Mouse (Mus musculus): ENCODE measurements around the gene Cyp20a1. TPM values are rescaled to one million over a fixed set of nuclear protein-coding genes. Genes with fewer than 3 reads are reported as not detected.
A peak's percentile ranks its signal among the peaks of the same experiment; 100 is the strongest.

Gene Cyp20a1
- polyA plus RNA-seq (2014; fragmentation: Nextera tagmentation; extraction: Ambion mirVana) = 19.0 and 24.5 TPM in 2 replicates

DNA sequence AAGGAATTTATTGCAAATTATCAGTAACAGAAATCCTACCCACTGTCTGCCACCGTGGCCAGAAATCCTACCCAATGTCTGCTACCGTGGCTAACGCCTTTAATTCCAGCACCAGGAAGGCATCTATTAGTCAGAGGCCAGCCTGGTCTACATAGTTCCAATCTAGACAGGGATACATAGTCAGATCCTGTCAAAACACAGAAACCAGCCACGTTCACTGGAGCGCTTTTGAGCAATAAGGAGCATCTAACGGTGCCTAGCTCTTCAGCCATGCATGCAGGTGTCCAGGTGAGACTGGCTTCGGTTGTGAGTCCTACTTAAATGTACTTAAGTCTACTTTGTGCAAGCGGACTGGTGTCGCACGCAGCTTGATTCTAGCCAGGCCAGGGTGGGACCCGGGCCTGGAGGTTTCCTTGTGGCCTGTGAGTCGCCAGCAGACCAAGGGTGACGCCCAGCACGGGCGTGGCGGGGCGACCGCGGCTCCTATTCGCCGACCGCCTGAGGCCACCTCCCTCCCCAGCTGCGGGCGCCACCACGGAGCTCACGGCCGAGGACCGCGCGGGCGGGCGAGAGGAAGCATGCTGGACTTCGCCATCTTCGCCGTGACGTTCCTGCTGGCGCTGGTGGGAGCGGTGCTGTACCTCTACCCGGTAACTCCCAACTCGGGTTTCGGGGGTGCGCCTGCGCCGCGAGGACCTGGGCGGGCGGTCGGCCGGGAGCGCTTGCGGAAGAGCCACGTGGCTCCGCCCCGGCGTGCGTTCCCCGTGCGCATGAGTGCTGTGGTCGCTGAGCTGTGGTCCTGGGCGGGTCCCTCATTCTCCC is at the start of gene Cyp20a1:
Cyp20a1 (plus strand) TSS at position 516 of the 822 bp plus-strand sequence.
- H3K4me2 ChIP-seq (replicated peaks; ENCODE audit: low read depth, low read length) = peak within 1 kb of the TSS; percentile 72
- H3K9ac ChIP-seq (replicated peaks; ENCODE audit: low read depth, low read length) = peak within 1 kb of the TSS; percentile 49
- WGBS = 2% methylated on average over 60 of the region's 60 CpGs
- no peaks in the 10 kb centered on the region for H3K4me1 ChIP-seq (ENCODE audit: control insufficient read depth, insufficient read depth, low read length)
- H3K27me3 ChIP-seq (ENCODE audit: control insufficient read depth, insufficient read depth, low read length) = no peaks in the 10 kb centered on the region
- ATAC-seq (ENCODE audit: insufficient number of reproducible peaks, insufficient read depth, low FRiP score, low read depth) = peak; percentile 98
- peak within 1 kb of the TSS; percentile 95 for H3K27ac ChIP-seq (ENCODE audit: low read length)
- H3K9me3 ChIP-seq (ENCODE audit: control insufficient read depth, low read depth, low read length) = no peaks in the 10 kb centered on the region
- 0 out of 2 replicates have a peak, but pooled peaks cover 7% of the 10 kb centered on the region for H3K36me3 ChIP-seq (ENCODE audit: control insufficient read depth, insufficient read depth, low read length)
- peak within 1 kb of the TSS; percentile 61 for H3K4me3 ChIP-seq (ENCODE audit: low read depth, low read length)

DNA sequence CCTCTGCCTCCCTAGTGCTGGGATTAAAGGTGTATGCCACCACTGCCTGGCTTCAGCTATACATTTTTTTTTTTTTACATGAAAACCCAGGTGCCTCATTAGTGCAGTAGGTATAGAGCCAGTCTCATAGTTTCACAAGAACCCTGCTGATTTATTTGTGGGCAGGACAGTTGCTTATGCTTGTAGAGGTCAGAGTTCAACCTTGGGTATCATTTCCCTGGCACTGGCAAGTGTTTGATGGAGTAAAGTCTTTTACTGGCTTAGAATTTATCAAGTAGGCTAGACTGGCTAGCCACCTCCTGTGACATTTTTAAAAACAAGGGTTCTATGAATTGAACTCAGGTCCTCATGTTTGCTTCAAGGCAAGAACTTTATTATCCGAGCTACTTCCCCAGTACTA is 49.2 kb upstream of the Cyp20a1 start:
- 48% methylated on average over 1 of the region's 1 CpGs for WGBS
- Histone ChIP-seq H3K9me3 (ENCODE audit: control insufficient read depth, low read depth, low read length) (no peaks in the 10 kb centered on the region), H3K9ac (replicated peaks; ENCODE audit: low read depth, low read length) (no peak overlapping the region), H3K27me3 (ENCODE audit: control insufficient read depth, insufficient read depth, low read length) (no peaks in the 10 kb centered on the region), H3K27ac (ENCODE audit: low read length) (no peak overlapping the region), H3K36me3 (ENCODE audit: control insufficient read depth, insufficient read depth, low read length) (peaks cover 35% of the 10 kb centered on the region), H3K4me3 (ENCODE audit: low read depth, low read length) (no peak overlapping the region), H3K4me2 (replicated peaks; ENCODE audit: low read depth, low read length) (no peak overlapping the region), H3K4me1 (ENCODE audit: control insufficient read depth, insufficient read depth, low read length) (no peaks in the 10 kb centered on the region)
- no peak for ATAC-seq (ENCODE audit: insufficient number of reproducible peaks, insufficient read depth, low FRiP score, low read depth)

DNA sequence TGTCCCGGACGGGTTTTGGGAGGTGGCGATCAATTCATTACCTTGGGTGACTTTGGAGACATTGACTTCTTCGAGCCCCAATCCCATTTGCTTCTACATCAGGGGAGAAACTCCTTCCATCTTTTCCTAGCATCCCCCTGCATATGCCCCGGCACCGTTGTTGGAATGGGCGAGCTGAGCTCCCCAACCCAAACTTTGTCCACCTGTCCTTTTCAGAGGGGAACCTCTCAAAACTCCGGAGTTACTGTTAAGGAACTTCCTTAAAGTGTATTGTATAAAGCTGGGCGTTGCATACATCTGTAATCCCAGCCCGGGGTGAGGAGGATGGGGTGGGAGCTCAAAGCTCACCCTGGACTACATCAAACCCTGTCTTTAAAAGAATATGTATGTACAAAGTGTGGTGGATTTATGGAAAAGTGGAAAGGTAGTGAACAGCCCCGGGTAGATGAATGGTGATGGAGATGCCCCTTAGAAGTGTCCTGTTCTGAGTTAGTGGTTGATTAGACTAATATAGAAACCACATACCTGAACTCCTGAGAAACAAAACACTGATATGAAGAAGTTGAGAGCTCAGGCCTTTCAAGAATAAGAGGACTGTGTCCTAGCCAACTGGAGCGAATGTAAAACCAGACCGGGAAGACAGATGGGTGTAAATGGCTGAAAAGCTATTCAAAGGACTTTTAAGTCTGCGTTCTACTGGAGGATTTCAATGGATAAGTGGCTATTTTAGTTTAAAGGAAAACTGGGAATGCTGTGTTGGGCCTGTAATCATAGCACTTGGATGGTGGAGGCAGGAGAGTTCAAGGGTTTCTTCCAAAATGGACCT is 720 bp downstream of the Cyp20a1 start:
- peak overlapping the region; percentile 61 for H3K4me3 ChIP-seq (ENCODE audit: low read depth, low read length)
- no peak for ATAC-seq (ENCODE audit: insufficient number of reproducible peaks, insufficient read depth, low FRiP score, low read depth)
- H3K4me2 ChIP-seq (replicated peaks; ENCODE audit: low read depth, low read length) = peak overlapping the region; percentile 72
- peak overlapping the region; percentile 95 for H3K27ac ChIP-seq (ENCODE audit: low read length)
- no peaks in the 10 kb centered on the region for H3K27me3 ChIP-seq (ENCODE audit: control insufficient read depth, insufficient read depth, low read length)
- peak overlapping the region; percentile 49 for H3K9ac ChIP-seq (replicated peaks; ENCODE audit: low read depth, low read length)
- no peaks in the 10 kb centered on the region for H3K9me3 ChIP-seq (ENCODE audit: control insufficient read depth, low read depth, low read length)
- H3K36me3 ChIP-seq (ENCODE audit: control insufficient read depth, insufficient read depth, low read length) = 0 out of 2 replicates have a peak, but pooled peaks cover 3% of the 10 kb centered on the region
- 11% methylated on average over 14 of the region's 14 CpGs for WGBS
- H3K4me1 ChIP-seq (ENCODE audit: control insufficient read depth, insufficient read depth, low read length) = no peaks in the 10 kb centered on the region

GRCm38 (mm10) chr1:60344670-60345069 is 1.5 kb downstream of the Cyp20a1 start:
- Histone ChIP-seq H3K4me3 (ENCODE audit: low read depth, low read length) (no peak overlapping the region), H3K9me3 (ENCODE audit: control insufficient read depth, low read depth, low read length) (peaks cover 6% of the 10 kb centered on the region; the same call in 1 of the 2 replicates), H3K27me3 (ENCODE audit: control insufficient read depth, insufficient read depth, low read length) (no peaks in the 10 kb centered on the region), H3K36me3 (ENCODE audit: control insufficient read depth, insufficient read depth, low read length) (no peaks in the 10 kb centered on the region), H3K9ac (replicated peaks; ENCODE audit: low read depth, low read length) (no peak overlapping the region), H3K27ac (ENCODE audit: low read length) (no peak overlapping the region), H3K4me1 (ENCODE audit: control insufficient read depth, insufficient read depth, low read length) (no peaks in the 10 kb centered on the region), H3K4me2 (replicated peaks; ENCODE audit: low read depth, low read length) (no peak overlapping the region)
- 68% methylated on average over 6 of the region's 6 CpGs for WGBS
- ATAC-seq (ENCODE audit: insufficient number of reproducible peaks, insufficient read depth, low FRiP score, low read depth) = no peak

DNA sequence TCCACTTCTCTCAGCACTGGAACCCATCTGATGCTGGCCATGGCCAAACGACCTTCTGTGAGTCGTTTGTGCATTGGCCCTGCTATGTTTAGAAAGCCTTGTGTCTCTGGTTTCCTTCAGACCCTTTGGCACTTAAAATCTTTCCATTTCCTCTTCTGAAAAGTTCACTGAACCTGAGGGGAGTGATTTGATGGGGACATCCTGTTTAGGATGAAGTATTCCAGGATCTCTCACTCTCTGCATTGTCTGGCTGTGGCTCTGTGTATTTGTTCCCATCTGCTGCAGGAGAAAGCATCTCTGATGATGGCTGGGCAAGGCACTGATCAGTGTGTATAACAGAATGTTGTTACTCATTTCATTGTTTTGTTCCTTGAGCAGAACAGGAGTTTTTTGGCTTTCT is 2.6 kb downstream of the Cyp20a1 start:
- WGBS = 30% methylated on average over 2 of the region's 2 CpGs
- H3K4me3 ChIP-seq (ENCODE audit: low read depth, low read length) = no peak overlapping the region
- ATAC-seq (ENCODE audit: insufficient number of reproducible peaks, insufficient read depth, low FRiP score, low read depth) = no peak

GRCm38 (mm10) chr1:60352786-60353185 is 9.7 kb downstream of the Cyp20a1 start:
- Histone ChIP-seq H3K9me3 (ENCODE audit: control insufficient read depth, low read depth, low read length) (peaks cover 10% of the 10 kb centered on the region; the same call in 1 of the 2 replicates), H3K4me1 (ENCODE audit: control insufficient read depth, insufficient read depth, low read length) (no peaks in the 10 kb centered on the region), H3K36me3 (ENCODE audit: control insufficient read depth, insufficient read depth, low read length) (peaks cover 13% of the 10 kb centered on the region), H3K4me3 (ENCODE audit: low read depth, low read length) (no peak overlapping the region), H3K9ac (replicated peaks; ENCODE audit: low read depth, low read length) (no peak overlapping the region), H3K27me3 (ENCODE audit: control insufficient read depth, insufficient read depth, low read length) (no peaks in the 10 kb centered on the region), H3K4me2 (replicated peaks; ENCODE audit: low read depth, low read length) (no peak overlapping the region), H3K27ac (ENCODE audit: low read length) (no peak overlapping the region)
- ATAC-seq (ENCODE audit: insufficient number of reproducible peaks, insufficient read depth, low FRiP score, low read depth) = no peak
- 92% methylated on average over 5 of the region's 5 CpGs for WGBS

More for the DNA sequence above, 2.6 kb downstream of the Cyp20a1 start:
- H3K27ac ChIP-seq (ENCODE audit: low read length) = no peak overlapping the region
- H3K27me3 ChIP-seq (ENCODE audit: control insufficient read depth, insufficient read depth, low read length) = no peaks in the 10 kb centered on the region
- H3K36me3 ChIP-seq (ENCODE audit: control insufficient read depth, insufficient read depth, low read length) = no peaks in the 10 kb centered on the region
- H3K9me3 ChIP-seq (ENCODE audit: control insufficient read depth, low read depth, low read length) = peaks cover 10% of the 10 kb centered on the region; the same call in 1 of the 2 replicates
- H3K4me2 ChIP-seq (replicated peaks; ENCODE audit: low read depth, low read length) = no peak overlapping the region
- H3K4me1 ChIP-seq (ENCODE audit: control insufficient read depth, insufficient read depth, low read length) = no peaks in the 10 kb centered on the region
- H3K9ac ChIP-seq (replicated peaks; ENCODE audit: low read depth, low read length) = no peak overlapping the region

DNA sequence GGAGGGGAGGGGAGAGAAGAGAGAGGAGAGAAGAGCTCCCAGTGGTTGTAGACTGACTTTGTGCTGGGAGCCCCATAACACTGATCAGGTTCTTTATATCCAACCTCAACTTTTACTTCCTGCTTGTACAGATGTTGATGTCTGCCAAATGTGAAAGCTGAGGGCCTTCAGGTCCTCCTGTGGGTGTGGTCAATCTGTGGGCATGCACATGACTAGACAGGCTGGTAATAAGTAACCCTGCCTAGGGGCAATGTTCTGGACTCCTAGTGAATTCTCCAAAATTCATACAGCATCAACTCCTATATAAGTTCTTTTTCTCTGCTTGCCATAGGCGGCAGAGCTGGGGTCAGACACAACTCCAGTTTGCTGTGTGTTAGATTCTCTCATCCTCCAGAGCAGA is 18.5 kb downstream of the Cyp20a1 start:
- Histone ChIP-seq H3K9me3 (ENCODE audit: control insufficient read depth, low read depth, low read length) (no peaks in the 10 kb centered on the region), H3K9ac (replicated peaks; ENCODE audit: low read depth, low read length) (no peak overlapping the region), H3K27ac (ENCODE audit: low read length) (no peak overlapping the region), H3K4me3 (ENCODE audit: low read depth, low read length) (no peak overlapping the region), H3K4me2 (replicated peaks; ENCODE audit: low read depth, low read length) (no peak overlapping the region), H3K27me3 (ENCODE audit: control insufficient read depth, insufficient read depth, low read length) (no peaks in the 10 kb centered on the region), H3K36me3 (ENCODE audit: control insufficient read depth, insufficient read depth, low read length) (peaks cover 9% of the 10 kb centered on the region), H3K4me1 (ENCODE audit: control insufficient read depth, insufficient read depth, low read length) (no peaks in the 10 kb centered on the region)
- WGBS = 100% methylated on average over 1 of the region's 1 CpGs
- no peak for ATAC-seq (ENCODE audit: insufficient number of reproducible peaks, insufficient read depth, low FRiP score, low read depth)

GRCm38 (mm10) chr1:60376556-60376955 is 33.4 kb downstream of the Cyp20a1 start:
- WGBS = 97% methylated on average over 1 of the region's 1 CpGs
- Histone ChIP-seq H3K36me3 (ENCODE audit: control insufficient read depth, insufficient read depth, low read length) (peaks cover 13% of the 10 kb centered on the region), H3K27me3 (ENCODE audit: control insufficient read depth, insufficient read depth, low read length) (no peaks in the 10 kb centered on the region), H3K9ac (replicated peaks; ENCODE audit: low read depth, low read length) (no peak overlapping the region), H3K4me2 (replicated peaks; ENCODE audit: low read depth, low read length) (no peak overlapping the region), H3K9me3 (ENCODE audit: control insufficient read depth, low read depth, low read length) (no peaks in the 10 kb centered on the region), H3K4me3 (ENCODE audit: low read depth, low read length) (no peak overlapping the region), H3K27ac (ENCODE audit: low read length) (no peak overlapping the region), H3K4me1 (ENCODE audit: control insufficient read depth, insufficient read depth, low read length) (no peaks in the 10 kb centered on the region)
- ATAC-seq (ENCODE audit: insufficient number of reproducible peaks, insufficient read depth, low FRiP score, low read depth) = no peak

All from stomach, embryonic 14.5 days (tissue).